Mouse (Mus musculus): ENCODE data around the gene Gpm6a.

DNA sequence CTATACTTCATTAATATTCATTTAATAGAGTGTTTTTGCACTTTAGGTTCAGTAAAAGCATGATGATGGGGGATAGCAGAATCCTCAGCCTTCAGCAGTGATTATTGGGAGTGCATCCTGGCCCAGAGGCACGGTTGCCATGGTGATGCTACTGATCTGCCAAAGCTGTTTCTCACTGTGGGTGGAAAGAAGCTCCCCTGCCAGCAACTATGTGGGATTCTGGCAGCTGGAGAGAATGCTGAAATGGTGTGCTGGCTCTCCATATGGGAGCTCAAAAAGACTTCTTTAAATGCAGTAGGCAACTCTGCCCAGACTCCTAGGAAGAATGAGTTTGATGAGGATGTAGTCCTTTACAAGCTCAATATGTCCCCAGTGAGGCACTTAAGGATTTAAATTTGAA is 79.7 kb downstream of the Gpm6a start:
- TF ChIP-seq POLR2A (IDR thresholded peaks at IDR 0.05; ENCODE audit: low read depth, low read length) (no peak), CTCF (conservative IDR thresholded peaks at IDR 0.05; ENCODE audit: insufficient read depth, insufficient read length, low read depth, low read length) (no peak)
